Mouse (Mus musculus): ENCODE results near the gene Gm20716. TPM values are rescaled to one million over a fixed set of nuclear protein-coding genes. Genes with fewer than 3 reads are reported as not detected.

Gm20716 gene
- polyA plus RNA-seq, 1 experiment from 2014 or later: 18.2 TPM

- Histone ChIP-seq H3K4me3 (replicated peaks) (no peak overlapping the region), H3K4me2 (no peak overlapping the region), H3K27me3 (replicated peaks) (no peaks in the 10 kb centered on the region), H3K36me3 (no peaks in the 10 kb centered on the region), H3K9me3 (no peaks in the 10 kb centered on the region), H3K27ac (no peak overlapping the region), H3K9ac (no peak overlapping the region), H3K4me1 (no peaks in the 10 kb centered on the region)
- no peak for ATAC-seq (ENCODE audit: insufficient read depth, low FRiP score, low read depth)
- 17% methylated on average over 8 of the region's 8 CpGs for whole genome bisulfite sequencing
Observed at GRCm38 (mm10) chr2:168250270-168250669, 20.1 kb upstream of the Gm20716 start.

DNA sequence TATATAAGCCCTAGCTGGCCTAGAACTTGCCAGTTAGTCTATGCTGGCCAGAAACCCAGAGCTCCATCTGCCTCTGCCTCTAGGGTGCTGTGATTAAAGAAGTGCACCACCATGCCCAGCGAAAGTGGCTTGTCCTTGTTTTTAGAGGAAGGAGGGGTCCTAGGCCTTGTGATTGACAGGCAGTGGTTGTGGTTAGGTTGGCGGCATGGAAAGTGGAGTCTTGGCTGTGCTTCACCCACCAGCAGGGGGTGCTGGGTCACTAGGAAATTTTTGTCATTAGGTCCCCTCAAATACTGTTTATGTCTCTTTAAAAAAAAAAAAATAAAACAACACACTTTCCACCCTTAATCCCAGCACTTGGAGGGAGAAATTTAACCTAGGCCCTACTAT, 18.7 kb upstream of the Gm20716 start:
- H3K36me3 ChIP-seq: no peaks in the 10 kb centered on the region
- no peak overlapping the region for H3K4me3 ChIP-seq (replicated peaks)
- no peaks in the 10 kb centered on the region for H3K27me3 ChIP-seq (replicated peaks)
- ATAC-seq (ENCODE audit: insufficient read depth, low FRiP score, low read depth): no peak
- H3K27ac ChIP-seq: no peak overlapping the region
- WGBS: 25% methylated on average over 2 of the region's 2 CpGs
- no peaks in the 10 kb centered on the region for H3K4me1 ChIP-seq
- H3K4me2 ChIP-seq: no peak overlapping the region
- H3K9me3 ChIP-seq: no peaks in the 10 kb centered on the region
- H3K9ac ChIP-seq: no peak overlapping the region

- Histone ChIP-seq H3K4me1 (no peaks in the 10 kb centered on the region), H3K9me3 (no peaks in the 10 kb centered on the region), H3K9ac (no peak overlapping the region), H3K4me3 (replicated peaks) (no peak overlapping the region), H3K27me3 (replicated peaks) (no peaks in the 10 kb centered on the region), H3K27ac (no peak overlapping the region), H3K36me3 (no peaks in the 10 kb centered on the region), H3K4me2 (no peak overlapping the region)
- ATAC-seq (ENCODE audit: insufficient read depth, low FRiP score, low read depth): no peak
- 79% methylated on average over 8 of the region's 8 CpGs for WGBS
Observed at GRCm38 (mm10) chr2:168248167-168248855, 18.1 kb upstream of the Gm20716 start.

DNA sequence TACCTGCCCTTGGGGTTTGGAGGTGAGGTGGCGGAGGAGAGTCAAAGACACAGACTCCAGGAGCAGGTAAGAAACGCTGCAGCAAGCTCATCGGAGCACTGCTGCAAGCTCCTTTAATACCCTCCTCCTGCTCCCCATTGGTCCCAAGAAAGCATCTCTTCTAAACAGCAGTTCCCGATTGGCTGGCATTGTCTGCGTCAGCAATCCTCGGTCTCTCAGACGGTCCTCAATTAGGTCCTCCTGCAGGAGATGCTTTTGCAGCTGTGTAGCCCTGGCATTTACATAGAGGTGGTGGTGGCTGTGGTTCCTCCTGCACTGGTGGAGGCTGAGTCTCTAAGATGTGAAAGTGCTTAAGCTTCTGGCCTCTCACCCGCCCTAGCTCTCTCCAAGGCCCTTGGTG, 15.4 kb upstream of the Gm20716 start:
- no peak for ATAC-seq (ENCODE audit: insufficient read depth, low FRiP score, low read depth)
- Histone ChIP-seq H3K9me3 (no peaks in the 10 kb centered on the region), H3K4me1 (no peaks in the 10 kb centered on the region), H3K27me3 (replicated peaks) (no peaks in the 10 kb centered on the region), H3K4me3 (replicated peaks) (no peak overlapping the region), H3K4me2 (no peak overlapping the region), H3K27ac (no peak overlapping the region), H3K9ac (no peak overlapping the region), H3K36me3 (no peaks in the 10 kb centered on the region)
- 36% methylated on average over 8 of the region's 8 CpGs for WGBS

- H3K9me3 ChIP-seq: no peaks in the 10 kb centered on the region
- no peak overlapping the region for H3K4me2 ChIP-seq
- 80% methylated on average over 4 of the region's 4 CpGs for WGBS
- H3K27me3 ChIP-seq (replicated peaks): no peaks in the 10 kb centered on the region
- no peaks in the 10 kb centered on the region for H3K4me1 ChIP-seq
- H3K36me3 ChIP-seq: no peaks in the 10 kb centered on the region
- H3K4me3 ChIP-seq (replicated peaks): no peak overlapping the region
- H3K9ac ChIP-seq: no peak overlapping the region
- ATAC-seq (ENCODE audit: insufficient read depth, low FRiP score, low read depth): no peak
- no peak overlapping the region for H3K27ac ChIP-seq
Observed at GRCm38 (mm10) chr2:168243278-168243677, 13.1 kb upstream of the Gm20716 start.

- no peak overlapping the region for H3K4me2 ChIP-seq
- no peaks in the 10 kb centered on the region for H3K36me3 ChIP-seq
- H3K27me3 ChIP-seq (replicated peaks): no peaks in the 10 kb centered on the region
- H3K4me1 ChIP-seq: no peaks in the 10 kb centered on the region
- ATAC-seq (ENCODE audit: insufficient read depth, low FRiP score, low read depth): no peak
- H3K27ac ChIP-seq: no peak overlapping the region
- H3K9me3 ChIP-seq: no peaks in the 10 kb centered on the region
- no peak overlapping the region for H3K9ac ChIP-seq
- no peak overlapping the region for H3K4me3 ChIP-seq (replicated peaks)
Observed at GRCm38 (mm10) chr2:168242841-168243240, 12.7 kb upstream of the Gm20716 start.

GRCm38 (mm10) chr2:168238335-168238734, 8.2 kb upstream of the Gm20716 start:
- Histone ChIP-seq H3K4me3 (replicated peaks) (no peak overlapping the region), H3K4me1 (no peaks in the 10 kb centered on the region), H3K36me3 (0 out of 2 replicates have a peak, but pooled peaks cover 7% of the 10 kb centered on the region), H3K9me3 (no peaks in the 10 kb centered on the region), H3K4me2 (no peak overlapping the region), H3K9ac (no peak overlapping the region), H3K27ac (no peak overlapping the region), H3K27me3 (replicated peaks) (no peaks in the 10 kb centered on the region)
- ATAC-seq (ENCODE audit: insufficient read depth, low FRiP score, low read depth): no peak
- 87% methylated on average over 4 of the region's 4 CpGs for WGBS

- 0 out of 2 replicates have a peak, but pooled peaks cover 8% of the 10 kb centered on the region for H3K36me3 ChIP-seq
Observed at GRCm38 (mm10) chr2:168233286-168233685, 3.1 kb upstream of the Gm20716 start.

DNA sequence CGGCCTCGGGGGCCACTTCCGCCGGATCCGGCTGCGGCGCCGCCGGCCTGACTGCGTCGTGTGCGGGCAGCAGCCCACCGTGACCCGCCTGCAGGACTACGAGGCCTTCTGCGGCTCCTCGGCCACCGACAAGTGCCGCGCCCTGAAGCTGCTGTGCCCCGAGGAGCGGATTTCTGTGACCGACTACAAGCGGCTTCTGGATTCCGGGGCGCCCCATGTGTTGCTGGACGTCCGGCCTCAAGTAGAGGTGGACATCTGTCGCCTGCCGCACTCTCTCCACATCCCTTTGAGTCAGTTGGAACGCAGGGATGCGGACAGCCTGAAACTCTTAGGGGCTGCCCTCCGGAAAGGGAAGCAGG, 1.3 kb upstream of the Gm20716 start:
- Histone ChIP-seq H3K9ac (peak overlapping the region; percentile 96), H3K4me3 (replicated peaks) (peak overlapping the region; percentile 100), H3K27ac (no peak overlapping the region), H3K27me3 (replicated peaks) (no peaks in the 10 kb centered on the region), H3K4me2 (peak overlapping the region; percentile 99), H3K9me3 (no peaks in the 10 kb centered on the region), H3K36me3 (peaks cover 12% of the 10 kb centered on the region; the same call in 1 of the 2 replicates), H3K4me1 (peaks cover 27% of the 10 kb centered on the region)
- no peak for ATAC-seq (ENCODE audit: insufficient read depth, low FRiP score, low read depth)
- WGBS: 59% methylated on average over 33 of the region's 33 CpGs

More at GRCm38 (mm10) chr2:168233286-168233685, 3.1 kb upstream of the Gm20716 start:
- Histone ChIP-seq H3K4me1 (peaks cover 23% of the 10 kb centered on the region), H3K9ac (no peak overlapping the region), H3K27ac (no peak overlapping the region), H3K9me3 (no peaks in the 10 kb centered on the region), H3K27me3 (replicated peaks) (no peaks in the 10 kb centered on the region), H3K4me2 (no peak overlapping the region), H3K4me3 (replicated peaks) (no peak overlapping the region)
- 88% methylated on average over 5 of the region's 5 CpGs for WGBS
- ATAC-seq (ENCODE audit: insufficient read depth, low FRiP score, low read depth): no peak

DNA sequence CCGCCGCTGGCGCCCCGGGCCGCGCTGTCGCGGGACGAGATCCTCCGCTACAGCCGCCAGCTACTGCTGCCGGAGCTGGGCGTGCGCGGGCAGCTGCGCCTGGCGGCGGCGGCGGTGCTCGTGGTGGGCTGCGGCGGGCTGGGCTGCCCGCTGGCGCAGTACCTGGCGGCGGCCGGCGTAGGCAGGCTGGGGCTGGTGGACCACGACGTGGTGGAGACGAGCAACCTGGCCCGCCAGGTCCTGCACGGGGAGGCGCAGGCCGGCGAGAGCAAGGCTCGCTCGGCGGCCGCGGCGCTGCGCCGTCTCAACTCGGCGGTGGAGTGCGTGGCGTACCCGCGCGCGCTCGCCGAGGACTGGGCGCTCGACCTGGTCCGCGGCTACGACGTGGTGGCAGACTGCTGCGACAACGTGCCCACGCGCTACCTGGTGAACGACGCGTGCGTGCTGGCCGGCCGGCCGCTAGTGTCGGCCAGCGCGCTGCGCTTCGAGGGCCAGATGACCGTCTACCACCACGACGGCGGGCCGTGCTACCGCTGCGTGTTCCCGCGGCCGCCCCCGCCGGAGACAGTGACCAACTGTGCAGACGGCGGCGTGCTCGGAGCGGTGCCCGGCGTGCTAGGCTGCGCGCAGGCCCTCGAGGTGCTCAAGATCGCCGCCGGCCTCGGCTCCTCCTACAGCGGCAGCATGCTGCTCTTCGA, 758 bp upstream of the Gm20716 start:
- WGBS: 3% methylated on average over 94 of the region's 105 CpGs
- peaks cover 27% of the 10 kb centered on the region for H3K4me1 ChIP-seq
- peak overlapping the region; percentile 99 for H3K4me2 ChIP-seq
- H3K9me3 ChIP-seq: no peaks in the 10 kb centered on the region
- peak overlapping the region; percentile 100 for H3K4me3 ChIP-seq (replicated peaks)
- H3K27me3 ChIP-seq (replicated peaks): no peaks in the 10 kb centered on the region
- peak overlapping the region; percentile 95 for H3K27ac ChIP-seq
- peak overlapping the region; percentile 96 for H3K9ac ChIP-seq
- ATAC-seq (ENCODE audit: insufficient read depth, low FRiP score, low read depth): peak; percentile 45; the same call in 1 of the 2 replicates
- peaks cover 14% of the 10 kb centered on the region for H3K36me3 ChIP-seq

DNA sequence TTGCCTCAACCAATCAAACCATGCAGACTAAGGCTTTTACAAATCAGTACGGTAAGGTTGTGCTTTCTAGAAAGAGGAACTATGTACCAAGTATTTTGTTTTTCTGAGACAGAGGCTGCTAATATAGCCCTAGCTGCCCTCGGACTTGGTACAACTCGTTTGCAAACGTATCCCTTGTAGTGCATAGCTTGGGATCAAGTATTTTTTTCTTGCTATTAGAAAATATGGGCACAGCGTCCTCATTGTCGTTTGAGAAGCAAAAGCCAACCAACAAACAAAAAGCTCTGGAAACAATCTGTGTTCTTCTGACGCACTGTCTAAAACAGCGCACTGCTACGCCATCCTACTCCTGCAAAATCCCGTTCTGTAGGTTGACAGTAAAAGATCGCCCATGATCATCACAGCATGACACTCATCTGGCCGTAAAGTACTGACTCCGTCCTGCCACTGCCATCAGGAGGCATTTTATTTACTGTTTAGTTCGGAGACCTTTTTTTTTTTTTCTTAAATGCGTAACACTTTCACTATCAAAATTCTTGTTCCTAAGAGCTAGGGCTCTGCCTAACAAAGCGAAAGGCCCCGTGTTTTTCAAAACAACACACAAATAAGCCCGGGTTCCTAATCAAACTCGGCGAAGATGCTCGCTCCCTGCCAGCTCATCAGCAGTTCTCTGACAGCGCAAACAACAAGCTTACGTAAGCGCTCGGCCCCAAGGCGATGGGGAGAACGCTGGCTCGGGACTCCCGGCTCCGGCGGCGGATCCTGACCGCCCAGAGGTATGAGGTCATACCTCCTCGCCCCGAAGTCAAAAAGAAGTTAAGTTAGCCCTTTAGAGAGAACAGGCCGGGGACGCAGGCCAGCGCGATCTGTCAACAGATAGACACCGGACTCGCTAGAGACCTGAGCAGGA, 793 bp downstream of the Gm20716 start:
- peaks cover 27% of the 10 kb centered on the region for H3K4me1 ChIP-seq
- no peaks in the 10 kb centered on the region for H3K9me3 ChIP-seq
- peak; percentile 12; the same call in 1 of the 2 replicates for ATAC-seq (ENCODE audit: insufficient read depth, low FRiP score, low read depth)
- H3K27me3 ChIP-seq (replicated peaks): no peaks in the 10 kb centered on the region
- WGBS: 16% methylated on average over 41 of the region's 41 CpGs
- peak overlapping the region; percentile 99 for H3K4me2 ChIP-seq
- peak overlapping the region; percentile 95 for H3K27ac ChIP-seq
- peak overlapping the region; percentile 100 for H3K4me3 ChIP-seq (replicated peaks)
- H3K36me3 ChIP-seq: peaks cover 28% of the 10 kb centered on the region
- H3K9ac ChIP-seq: peak overlapping the region; percentile 96

- Histone ChIP-seq H3K4me3 (replicated peaks) (no peak overlapping the region), H3K4me1 (peaks cover 3% of the 10 kb centered on the region; the same call in 1 of the 2 replicates), H3K9me3 (no peaks in the 10 kb centered on the region), H3K4me2 (no peak overlapping the region), H3K27ac (no peak overlapping the region), H3K9ac (no peak overlapping the region), H3K36me3 (peaks cover 50% of the 10 kb centered on the region), H3K27me3 (replicated peaks) (no peaks in the 10 kb centered on the region)
- no peak for ATAC-seq (ENCODE audit: insufficient read depth, low FRiP score, low read depth)
- 85% methylated on average over 6 of the region's 6 CpGs for WGBS
Observed at GRCm38 (mm10) chr2:168223326-168223725, 6.8 kb downstream of the Gm20716 start.
